Mouse (Mus musculus): ENCODE measurements around the gene Prps1. TPM values are rescaled to one million over a fixed set of nuclear protein-coding genes. Genes with fewer than 3 reads are reported as not detected.
"Not testable (repeated sequence)": the region's sequence is repeated elsewhere in the genome, so short reads cannot be mapped to it uniquely, and the experiment has no call there.

The Prps1 gene
- polyA plus RNA-seq, 1 experiment from 2014 or later = 90.4 TPM

GRCm38 (mm10) chrX:140505497-140506238 is 49.3 kb downstream of the Prps1 start:
- peak overlapping the region; percentile 46 for H3K27ac ChIP-seq (replicated peaks)
- H3K27me3 ChIP-seq (ENCODE audit: low read depth, poor library complexity, severe bottlenecking) = peaks cover 95% of the 10 kb centered on the region
- peaks cover 25% of the 10 kb centered on the region for H3K4me1 ChIP-seq
- WGBS = 54% methylated on average over 15 of the region's 15 CpGs
- no peak overlapping the region for H3K4me3 ChIP-seq
- H3K36me3 ChIP-seq = no peaks in the 10 kb centered on the region
- H3K9me3 ChIP-seq (replicated peaks) = no peaks in the 10 kb centered on the region
- peak; percentile 35 for DNase-seq (ENCODE audit: low spot score)

GRCm38 (mm10) chrX:140506436-140507180 is 50.2 kb downstream of the Prps1 start:
- H3K27ac ChIP-seq (replicated peaks) = peak overlapping the region; percentile 46; the same call in 1 of the 2 replicates
- no peaks in the 10 kb centered on the region for H3K9me3 ChIP-seq (replicated peaks)
- 76% methylated on average over 6 of the region's 6 CpGs for WGBS
- DNase-seq (ENCODE audit: low spot score) = no peak
- H3K36me3 ChIP-seq = no peaks in the 10 kb centered on the region
- peaks cover 95% of the 10 kb centered on the region for H3K27me3 ChIP-seq (ENCODE audit: low read depth, poor library complexity, severe bottlenecking)
- H3K4me1 ChIP-seq = peaks cover 35% of the 10 kb centered on the region
- no peak overlapping the region for H3K4me3 ChIP-seq

DNA sequence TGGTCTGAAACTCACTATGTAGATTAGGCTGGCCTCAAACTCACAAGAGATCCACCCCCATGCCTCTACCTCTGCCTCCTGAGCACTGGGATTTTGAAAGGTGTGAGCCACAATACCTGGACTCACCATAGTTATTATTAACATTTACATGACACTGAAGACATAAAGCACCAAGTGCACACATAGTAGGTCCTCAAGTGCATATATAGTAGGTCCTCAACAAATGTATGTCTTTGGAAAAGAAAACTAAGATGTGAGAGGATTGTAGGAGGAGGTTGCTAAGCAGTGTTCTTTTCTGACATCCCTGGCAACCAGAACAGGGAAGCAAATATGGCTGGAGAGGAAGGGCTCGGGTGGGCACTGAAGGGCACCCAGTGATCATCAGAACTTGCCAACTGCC is 51.0 kb downstream of the Prps1 start:
- H3K27me3 ChIP-seq (ENCODE audit: low read depth, poor library complexity, severe bottlenecking) = peaks cover 95% of the 10 kb centered on the region
- 87% methylated on average over 1 of the region's 1 CpGs for WGBS

DNA sequence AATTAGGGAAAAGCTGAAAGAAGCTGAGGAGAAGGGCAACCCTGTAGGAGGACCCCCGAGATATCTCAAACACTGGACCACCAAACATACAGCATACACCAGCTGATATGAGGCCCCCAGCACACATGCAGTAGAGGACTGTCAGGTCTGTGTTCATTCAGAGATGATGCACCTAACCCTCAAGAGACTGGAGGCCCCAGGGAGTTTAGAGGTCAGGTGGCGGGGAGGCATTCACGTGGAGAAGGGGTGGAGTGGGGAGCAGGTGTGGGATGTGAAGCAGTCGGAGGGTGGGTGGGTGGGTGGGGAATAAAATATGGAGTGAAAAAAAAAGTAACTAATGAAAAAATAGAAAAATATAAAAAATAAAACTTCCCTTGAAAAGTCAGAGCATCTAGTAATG is 52.4 kb downstream of the Prps1 start:
- Histone ChIP-seq H3K4me1 (peaks cover 50% of the 10 kb centered on the region), H3K27me3 (ENCODE audit: low read depth, poor library complexity, severe bottlenecking) (peaks cover 96% of the 10 kb centered on the region)
- H3K4me3 ChIP-seq; H3K9me3 ChIP-seq (replicated peaks); H3K36me3 ChIP-seq; H3K27ac ChIP-seq (replicated peaks); DNase-seq (ENCODE audit: low spot score): not testable (repeated sequence)
- WGBS = 85% methylated on average over 4 of the region's 4 CpGs

More for the DNA sequence above, 51.0 kb downstream of the Prps1 start:
- Histone ChIP-seq H3K27ac (replicated peaks) (no peak overlapping the region), H3K4me1 (peaks cover 42% of the 10 kb centered on the region), H3K9me3 (replicated peaks) (no peaks in the 10 kb centered on the region), H3K4me3 (no peak overlapping the region), H3K36me3 (no peaks in the 10 kb centered on the region)
- DNase-seq (ENCODE audit: low spot score) = no peak

DNA sequence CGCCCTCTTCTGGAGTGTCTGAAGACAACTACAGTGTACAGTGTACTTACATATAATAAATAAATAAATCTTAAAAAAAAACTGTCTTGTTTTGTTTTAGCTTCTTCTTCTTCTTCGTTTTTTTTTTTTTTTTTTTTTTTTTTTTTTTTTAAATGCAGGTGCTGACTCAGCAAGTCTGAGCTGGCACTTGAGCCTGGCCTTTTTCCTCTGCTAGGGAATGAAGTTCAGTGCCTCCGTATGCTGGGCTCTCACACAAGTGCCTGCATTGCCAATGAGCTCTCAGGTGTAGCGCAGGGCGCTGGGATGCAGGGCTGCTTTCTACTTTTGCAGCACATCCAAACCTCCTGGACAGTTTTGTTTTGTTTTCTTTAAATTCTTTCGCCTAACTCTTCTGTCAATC is 53.4 kb downstream of the Prps1 start:
- DNase-seq (ENCODE audit: low spot score) = no peak
- WGBS = 59% methylated on average over 6 of the region's 6 CpGs
- Histone ChIP-seq H3K27me3 (ENCODE audit: low read depth, poor library complexity, severe bottlenecking) (peaks cover 96% of the 10 kb centered on the region), H3K36me3 (no peaks in the 10 kb centered on the region), H3K4me1 (peaks cover 55% of the 10 kb centered on the region), H3K27ac (replicated peaks) (no peak overlapping the region), H3K9me3 (replicated peaks) (no peaks in the 10 kb centered on the region), H3K4me3 (no peak overlapping the region)

- Histone ChIP-seq H3K27me3 (ENCODE audit: low read depth, poor library complexity, severe bottlenecking) (peaks cover 96% of the 10 kb centered on the region), H3K27ac (replicated peaks) (peak overlapping the region; percentile 74), H3K9me3 (replicated peaks) (no peaks in the 10 kb centered on the region), H3K36me3 (no peaks in the 10 kb centered on the region), H3K4me3 (no peak overlapping the region), H3K4me1 (peaks cover 50% of the 10 kb centered on the region)
- DNase-seq (ENCODE audit: low spot score) = peak; percentile 19
- 37% methylated on average over 24 of the region's 24 CpGs for WGBS
These were observed 54.5 kb downstream of the Prps1 start for GRCm38 (mm10) chrX:140510696-140511429.

DNA sequence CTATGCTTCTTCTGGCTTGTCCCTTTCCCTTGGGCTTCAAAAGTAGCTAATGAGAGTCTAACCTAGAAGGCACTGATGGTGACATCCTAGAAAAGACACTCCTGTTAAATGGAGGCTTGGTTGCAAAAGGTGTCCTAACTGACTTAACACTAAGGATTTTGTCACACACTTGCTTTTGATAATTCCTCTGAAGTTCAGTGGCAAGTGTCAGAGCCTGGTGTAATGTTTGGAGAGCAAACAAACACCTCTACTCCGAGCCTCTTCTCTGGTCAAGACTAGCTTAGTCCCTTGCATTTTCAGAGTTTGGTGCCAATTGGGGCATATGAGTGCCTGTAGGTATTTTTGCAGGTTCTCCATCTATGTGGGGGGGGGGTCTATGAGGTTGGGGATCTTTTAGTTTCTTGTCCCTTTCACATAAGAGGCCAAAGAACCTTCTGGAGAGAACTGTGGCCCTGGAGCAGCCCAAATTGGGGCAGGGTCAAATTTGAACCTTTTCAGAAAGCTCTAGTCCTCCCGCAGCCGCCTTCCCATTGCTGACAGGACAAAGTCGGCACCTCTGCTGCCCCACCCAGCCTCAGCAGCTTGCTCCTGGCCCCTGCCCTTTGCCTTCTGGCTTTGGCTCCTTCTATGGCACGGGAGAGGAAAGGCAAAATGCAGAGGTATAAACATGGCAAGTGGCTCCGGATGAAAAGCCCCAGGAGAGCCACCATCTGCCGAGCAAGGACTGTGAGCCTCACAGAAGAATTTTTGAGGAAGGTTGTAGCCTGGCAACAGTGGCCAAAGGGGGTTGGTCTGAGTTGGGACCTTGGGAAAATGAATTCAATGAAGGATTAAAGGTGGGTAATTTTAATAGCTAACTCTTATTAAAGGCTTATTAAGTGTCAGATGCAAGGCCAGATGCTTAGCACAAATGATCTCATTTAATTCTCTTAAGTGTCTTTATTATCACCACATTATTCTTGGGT is 55.6 kb downstream of the Prps1 start:
- Histone ChIP-seq H3K27ac (replicated peaks) (peak overlapping the region; percentile 74), H3K4me1 (peaks cover 43% of the 10 kb centered on the region), H3K36me3 (no peaks in the 10 kb centered on the region), H3K4me3 (no peak overlapping the region), H3K27me3 (ENCODE audit: low read depth, poor library complexity, severe bottlenecking) (peaks cover 96% of the 10 kb centered on the region), H3K9me3 (replicated peaks) (no peaks in the 10 kb centered on the region)
- peak; percentile 39 for DNase-seq (ENCODE audit: low spot score)
- WGBS = 39% methylated on average over 7 of the region's 7 CpGs

GRCm38 (mm10) chrX:140513379-140513778 is 57.0 kb downstream of the Prps1 start:
- DNase-seq (ENCODE audit: low spot score) = no peak
- Histone ChIP-seq H3K9me3 (replicated peaks) (no peaks in the 10 kb centered on the region), H3K4me1 (peaks cover 43% of the 10 kb centered on the region), H3K27me3 (ENCODE audit: low read depth, poor library complexity, severe bottlenecking) (peaks cover 96% of the 10 kb centered on the region), H3K4me3 (no peak overlapping the region), H3K36me3 (no peaks in the 10 kb centered on the region), H3K27ac (replicated peaks) (peak overlapping the region; percentile 0; the same call in 1 of the 2 replicates)
- 87% methylated on average over 2 of the region's 2 CpGs for WGBS

- no peak overlapping the region for H3K27ac ChIP-seq (replicated peaks)
- no peaks in the 10 kb centered on the region for H3K9me3 ChIP-seq (replicated peaks)
- DNase-seq (ENCODE audit: low spot score) = no peak
- 82% methylated on average over 8 of the region's 8 CpGs for WGBS
- H3K36me3 ChIP-seq = no peaks in the 10 kb centered on the region
- H3K4me1 ChIP-seq = peaks cover 24% of the 10 kb centered on the region
- H3K4me3 ChIP-seq = no peak overlapping the region
- H3K27me3 ChIP-seq (ENCODE audit: low read depth, poor library complexity, severe bottlenecking) = peaks cover 100% of the 10 kb centered on the region
These were observed 61.9 kb downstream of the Prps1 start for GRCm38 (mm10) chrX:140518351-140518750.

GRCm38 (mm10) chrX:140520146-140521102 is 64.0 kb downstream of the Prps1 start:
- Histone ChIP-seq H3K36me3 (no peaks in the 10 kb centered on the region), H3K4me1 (peaks cover 14% of the 10 kb centered on the region), H3K27me3 (ENCODE audit: low read depth, poor library complexity, severe bottlenecking) (peaks cover 99% of the 10 kb centered on the region), H3K4me3 (peak overlapping the region; percentile 41), H3K9me3 (replicated peaks) (no peaks in the 10 kb centered on the region), H3K27ac (replicated peaks) (peak overlapping the region; percentile 68)
- DNase-seq (ENCODE audit: low spot score) = peak; percentile 80
- 25% methylated on average over 25 of the region's 25 CpGs for WGBS

Measured in midbrain, embryonic 10.5 days (tissue).